Mouse (Mus musculus) C2C12 (cell line): ENCODE results near the gene Kcna1.

ENCODE experiments used
- CTCF ChIP-seq: IDR thresholded peaks from one replicate; pipeline ENCODE4 v1.5.1; 2011; ENCODE audit not compliant: control insufficient read depth, insufficient read depth, insufficient read length
- MAX ChIP-seq: IDR thresholded peaks from one replicate; pipeline ENCODE4 v1.6.1; 2011; ENCODE audit warnings: mild to moderate bottlenecking, control low read depth

DNA sequence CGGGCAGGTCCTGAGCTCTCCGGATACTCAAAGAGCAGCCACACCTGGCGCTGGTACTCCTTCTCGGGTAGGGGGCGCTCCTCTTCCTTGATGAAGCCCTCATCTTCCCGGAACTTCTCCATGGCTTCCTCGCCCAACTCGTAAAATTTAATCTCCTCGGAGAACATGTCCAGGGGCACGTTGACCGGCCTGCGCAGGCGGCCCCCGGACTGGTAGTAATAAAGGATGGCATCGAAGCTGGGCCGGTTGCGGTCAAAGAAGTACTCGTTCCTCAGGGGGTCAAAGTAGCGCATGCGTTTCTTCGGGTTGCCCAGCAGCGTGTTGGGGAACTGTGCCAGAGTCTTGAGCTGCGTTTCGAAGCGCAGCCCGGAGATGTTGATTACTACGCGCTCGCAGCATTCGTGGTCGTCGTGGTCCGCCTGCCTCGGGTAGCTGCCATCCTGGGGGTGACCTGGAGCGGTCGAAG is 3.3 kb downstream of the Kcna1 start:
- TF ChIP-seq CTCF (no peak), MAX (no peak)
